Mouse (Mus musculus) neural tube, embryonic 11.5 days (tissue): ENCODE data around the gene Dennd2c. TPM values are rescaled to one million over a fixed set of nuclear protein-coding genes. Genes with fewer than 3 reads are reported as not detected.
"Not testable (repeated sequence)": the region's sequence is repeated elsewhere in the genome, so short reads cannot be mapped to it uniquely, and the experiment has no call there.

ENCODE experiments used
- ATAC-seq: fragments of 200-750 bp; cut with Nextera tagmentation; 2 replicates; pipeline ENCODE4 v1.8.0; 2017; ENCODE audit warnings: moderate number of reproducible peaks, mild to moderate bottlenecking, moderate TSS enrichment, moderate library complexity; ENCODE audit not compliant: insufficient read depth, low FRiP score, low TSS enrichment
- DNase-seq: peaks from one replicate; pipeline ENCODE4 v3.0.0-alpha.2; 2015; ENCODE audit warnings: low spot score
- H3K27ac ChIP-seq: fragments of 300-500 bp; sonication (generic); 2 replicates; pipeline ENCODE4 v1.5.1; 2014; ENCODE audit warnings: low read depth, mild to moderate bottlenecking, low read length
- H3K27me3 ChIP-seq: fragments of 300-500 bp; sonication (generic); 2 replicates; pipeline ENCODE4 v1.6.1; 2014; ENCODE audit warnings: mild to moderate bottlenecking, low read length, mixed read lengths; ENCODE audit not compliant: control insufficient read depth, insufficient read depth
- H3K36me3 ChIP-seq: fragments of 300-500 bp; sonication (generic); 2 replicates; pipeline ENCODE4 v1.6.1; 2014; ENCODE audit warnings: mild to moderate bottlenecking, low read length, moderate library complexity, mixed read lengths; ENCODE audit not compliant: control insufficient read depth, insufficient read depth
- H3K4me1 ChIP-seq: fragments of 300-500 bp; sonication (generic); 2 replicates; pipeline ENCODE4 v1.6.1; 2014; ENCODE audit warnings: low read length, mixed read lengths; ENCODE audit not compliant: control insufficient read depth, insufficient read depth
- H3K4me2 ChIP-seq: fragments of 300-500 bp; sonication (generic); 2 replicates; pipeline ENCODE4 v1.6.1; 2014; ENCODE audit warnings: low read depth, mild to moderate bottlenecking, moderate library complexity
- H3K4me3 ChIP-seq: fragments of 300-500 bp; sonication (generic); 2 replicates; pipeline ENCODE4 v1.5.1; 2014; ENCODE audit warnings: low read depth, low read length
- H3K9ac ChIP-seq: fragments of 300-500 bp; sonication (generic); 2 replicates; pipeline ENCODE4 v1.6.1; 2014; ENCODE audit warnings: mild to moderate bottlenecking, low read length
- H3K9me3 ChIP-seq: fragments of 300-500 bp; sonication (generic); 2 replicates; pipeline ENCODE4 v1.6.1; 2016; ENCODE audit warnings: low read length; ENCODE audit not compliant: control insufficient read depth
- WGBS: fragments of 180-500 bp; shearing (Covaris S2); extraction: QIAGEN DNeasy Blood & Tissue Kit; methylation state at CpG from one replicate; pipeline ENCODE4 v1.1.7; 2014; 5-methylcytosine and 5-hydroxymethylcytosine counted together
- polyA plus RNA-seq: library from polyadenylated mRNA; unstranded; fragments of >200 nt; fragmentation: Nextera tagmentation; extraction: Ambion mirVana; gene quantifications from 2 replicates; pipeline ENCODE4 v1.2.1, GENCODE M21; 2014

Dennd2c gene
- polyA plus RNA-seq, 1 experiment from 2014 or later, result 2.8 TPM

- H3K4me2 ChIP-seq, result no peak overlapping the region
- H3K9ac ChIP-seq, result no peak overlapping the region
- DNase-seq, result no peak
- H3K4me1 ChIP-seq, result no peaks in the 10 kb centered on the region
- H3K4me3 ChIP-seq, result no peak overlapping the region
- no peaks in the 10 kb centered on the region for H3K27me3 ChIP-seq
- no peak overlapping the region for H3K27ac ChIP-seq
- no peak for ATAC-seq
- WGBS, result 90% methylated on average over 4 of the region's 4 CpGs
- H3K9me3 ChIP-seq, result no peaks in the 10 kb centered on the region
- no peaks in the 10 kb centered on the region for H3K36me3 ChIP-seq
These were observed 89.8 kb downstream of the Dennd2c start for GRCm38 (mm10) chr3:103192161-103192560.

GRCm38 (mm10) chr3:103193186-103193585 lies 90.8 kb downstream of the Dennd2c start:
- DNase-seq (no peak), ATAC-seq (no peak)
- H3K9me3 ChIP-seq, result no peaks in the 10 kb centered on the region
- no peaks in the 10 kb centered on the region for H3K27me3 ChIP-seq
- H3K4me1 ChIP-seq, result no peaks in the 10 kb centered on the region
- H3K4me3 ChIP-seq, result no peak overlapping the region
- H3K4me2 ChIP-seq, result no peak overlapping the region
- H3K36me3 ChIP-seq, result no peaks in the 10 kb centered on the region
- 95% methylated on average over 1 of the region's 1 CpGs for WGBS
- no peak overlapping the region for H3K27ac ChIP-seq
- H3K9ac ChIP-seq, result no peak overlapping the region

GRCm38 (mm10) chr3:103196320-103196823 lies 94.0 kb downstream of the Dennd2c start:
- 85% methylated on average over 7 of the region's 7 CpGs for WGBS
- ATAC-seq (no peak), DNase-seq (no peak)
- Histone ChIP-seq H3K4me1 (no peaks in the 10 kb centered on the region), H3K36me3 (no peaks in the 10 kb centered on the region), H3K4me2 (no peak overlapping the region), H3K4me3 (no peak overlapping the region), H3K27ac (no peak overlapping the region), H3K9ac (no peak overlapping the region), H3K27me3 (no peaks in the 10 kb centered on the region), H3K9me3 (no peaks in the 10 kb centered on the region)

- DNase-seq (no peak), ATAC-seq (no peak)
- no peaks in the 10 kb centered on the region for H3K4me1 ChIP-seq
- WGBS, result 89% methylated on average over 5 of the region's 5 CpGs
- H3K9me3 ChIP-seq, result no peaks in the 10 kb centered on the region
- H3K9ac ChIP-seq, result no peak overlapping the region
- no peaks in the 10 kb centered on the region for H3K27me3 ChIP-seq
- H3K27ac ChIP-seq, result no peak overlapping the region
- H3K4me3 ChIP-seq, result no peak overlapping the region
- no peaks in the 10 kb centered on the region for H3K36me3 ChIP-seq
- no peak overlapping the region for H3K4me2 ChIP-seq
These were observed 97.0 kb downstream of the Dennd2c start for GRCm38 (mm10) chr3:103199386-103199785.

- H3K9me3 ChIP-seq, H3K36me3 ChIP-seq, H3K4me3 ChIP-seq, ATAC-seq, DNase-seq, H3K27me3 ChIP-seq, H3K27ac ChIP-seq, H3K4me2 ChIP-seq, H3K4me1 ChIP-seq, H3K9ac ChIP-seq: not testable (repeated sequence)
- WGBS, result 97% methylated on average over 7 of the region's 7 CpGs
These were observed 98.7 kb downstream of the Dennd2c start for GRCm38 (mm10) chr3:103201105-103201504.

- DNase-seq (no peak), ATAC-seq (no peak)
- no peak overlapping the region for H3K27ac ChIP-seq
- no peaks in the 10 kb centered on the region for H3K9me3 ChIP-seq
- no peaks in the 10 kb centered on the region for H3K4me1 ChIP-seq
- 97% methylated on average over 1 of the region's 1 CpGs for WGBS
- no peak overlapping the region for H3K4me3 ChIP-seq
- no peaks in the 10 kb centered on the region for H3K36me3 ChIP-seq
- no peak overlapping the region for H3K9ac ChIP-seq
- no peaks in the 10 kb centered on the region for H3K27me3 ChIP-seq
- H3K4me2 ChIP-seq, result no peak overlapping the region
These were observed 101.2 kb downstream of the Dennd2c start for GRCm38 (mm10) chr3:103203554-103203953.

GRCm38 (mm10) chr3:103204445-103204844 lies 102.0 kb downstream of the Dennd2c start:
- no peaks in the 10 kb centered on the region for H3K4me1 ChIP-seq
- 87% methylated on average over 3 of the region's 3 CpGs for WGBS
- ATAC-seq (no peak), DNase-seq (no peak)
- no peaks in the 10 kb centered on the region for H3K27me3 ChIP-seq
- H3K36me3 ChIP-seq, result no peaks in the 10 kb centered on the region
- no peak overlapping the region for H3K27ac ChIP-seq
- no peak overlapping the region for H3K9ac ChIP-seq
- H3K4me2 ChIP-seq, result no peak overlapping the region
- no peaks in the 10 kb centered on the region for H3K9me3 ChIP-seq
- no peak overlapping the region for H3K4me3 ChIP-seq

GRCm38 (mm10) chr3:103206393-103206792 lies 104.0 kb downstream of the Dennd2c start:
- DNase-seq (no peak), ATAC-seq (no peak)
- Histone ChIP-seq H3K36me3 (no peaks in the 10 kb centered on the region), H3K4me3 (no peak overlapping the region), H3K27ac (no peak overlapping the region), H3K4me2 (no peak overlapping the region), H3K9me3 (no peaks in the 10 kb centered on the region), H3K27me3 (no peaks in the 10 kb centered on the region), H3K4me1 (no peaks in the 10 kb centered on the region), H3K9ac (no peak overlapping the region)
- WGBS, result 88% methylated on average over 6 of the region's 6 CpGs

- no peaks in the 10 kb centered on the region for H3K27me3 ChIP-seq
- no peak overlapping the region for H3K27ac ChIP-seq
- H3K9ac ChIP-seq, result no peak overlapping the region
- no peak for DNase-seq
- H3K36me3 ChIP-seq, result no peaks in the 10 kb centered on the region
- H3K4me1 ChIP-seq, result no peaks in the 10 kb centered on the region
- no peak overlapping the region for H3K4me2 ChIP-seq
- no peaks in the 10 kb centered on the region for H3K9me3 ChIP-seq
- H3K4me3 ChIP-seq, result no peak overlapping the region
- 42% methylated on average over 5 of the region's 5 CpGs for WGBS
- ATAC-seq, result no peak
These were observed 105.3 kb downstream of the Dennd2c start for GRCm38 (mm10) chr3:103207749-103208148.
